Comparison of ENCODE assay signal across 17 mouse cellular contexts in genomic region chr13:28409609-28409902, GRCm38 (mm10).
DNase-seq lines count a peak whose midpoint lies in the region; ATAC-seq and TF ChIP-seq lines count a peak whose summit lies in the region.
"Had no signal": no experiment of that assay in that cellular context is flagged by ENCODE, and none has a peak within 500 bp of the region (broad histone marks: within the 10 kb centered on the region; RNA-seq: fewer than 3 reads in every experiment).

No protein-coding gene starts in this region.

- peak overlapping the region; percentile 80 for H3K27ac ChIP-seq in hindbrain, embryonic 12.5 days
- peak overlapping the region; percentile 75; the same call in 1 of the 2 replicates for H3K27ac ChIP-seq in limb, embryonic 13.5 days
- H3K27ac ChIP-seq in cerebellum, adult 2 months (ENCODE audit: insufficient read depth, low read length) = no peak overlapping the region
- H3K27ac ChIP-seq: intestine, embryonic 15.5 days; liver, embryonic 14.5 days; stomach, embryonic 15.5 days had no signal

- H3K9me3 ChIP-seq in hindbrain, embryonic 12.5 days (replicated peaks) = no peaks in the 10 kb centered on the region
- H3K9me3 ChIP-seq in limb, embryonic 13.5 days = no peaks in the 10 kb centered on the region
- H3K9me3 ChIP-seq: G1E; intestine, embryonic 15.5 days; stomach, embryonic 15.5 days had no signal

- peaks cover 13% of the 10 kb centered on the region for H3K4me1 ChIP-seq in hindbrain, embryonic 12.5 days
- H3K4me1 ChIP-seq in limb, embryonic 13.5 days = peaks cover 15% of the 10 kb centered on the region
- H3K4me1 ChIP-seq in cerebellum, adult 2 months (ENCODE audit: control insufficient read depth, insufficient read depth, low read length) = no peaks in the 10 kb centered on the region
- H3K4me1 ChIP-seq: intestine, embryonic 15.5 days; stomach, embryonic 15.5 days had no signal

- no peak for TF ChIP-seq POLR2A in brain, embryonic 14.5 days (IDR thresholded peaks at IDR 0.05; ENCODE audit: borderline replicate concordance, extremely low read depth, insufficient read depth, insufficient read length, poor library complexity, severe bottlenecking)
- TF ChIP-seq POLR2A in cerebellum, adult 2 months (IDR thresholded peaks at IDR 0.05; ENCODE audit: borderline replicate concordance, insufficient read depth, low read length) = no peak

- H3K36me3 ChIP-seq in hindbrain, embryonic 12.5 days = no peaks in the 10 kb centered on the region
- no peaks in the 10 kb centered on the region for H3K36me3 ChIP-seq in limb, embryonic 13.5 days
- H3K36me3 ChIP-seq: G1E; intestine, embryonic 15.5 days; stomach, embryonic 15.5 days had no signal

- H3K4me3 ChIP-seq in hindbrain, embryonic 12.5 days = no peak overlapping the region
- no peak overlapping the region for H3K4me3 ChIP-seq in limb, embryonic 13.5 days
- no peak overlapping the region for H3K4me3 ChIP-seq in cerebellum, adult 2 months (replicated peaks; ENCODE audit: insufficient read depth, low read depth, low read length)
- H3K4me3 ChIP-seq: intestine, embryonic 15.5 days; stomach, embryonic 15.5 days had no signal

- ATAC-seq in hindbrain, embryonic 12.5 days (ENCODE audit: low FRiP score) = no peak
- ATAC-seq in limb, embryonic 13.5 days (ENCODE audit: low FRiP score, low read depth) = no peak
- no peak for ATAC-seq in granulocyte monocyte progenitor cell, adult 5-6 weeks (replicated peaks; ENCODE audit: poor library complexity, severe bottlenecking)
- ATAC-seq: intestine, embryonic 15.5 days had no signal

- H3K27me3 ChIP-seq in hindbrain, embryonic 12.5 days = no peaks in the 10 kb centered on the region
- no peaks in the 10 kb centered on the region for H3K27me3 ChIP-seq in limb, embryonic 13.5 days
- no peaks in the 10 kb centered on the region for H3K27me3 ChIP-seq in cerebellum, adult 2 months (ENCODE audit: control insufficient read depth, insufficient read depth, low read length)
- H3K27me3 ChIP-seq: intestine, embryonic 15.5 days; stomach, embryonic 15.5 days had no signal

- peak; percentile 13 for DNase-seq in R1 (ENCODE audit: low read depth, low spot score)
- peak; percentile 78 for DNase-seq in brain, embryonic 14.5 days (ENCODE audit: low read depth)
- DNase-seq in frontal cortex, postnatal 10 days (ENCODE audit: low spot score in 2 of 2) = no peak
- no peak for DNase-seq in cerebellum, adult 2 months
- DNase-seq: adrenal gland, adult 8-10 months; cerebellum, adult 9-10 months; gastrocnemius, postnatal 10 days; heart, postnatal 10 days; kidney, postnatal 4 days; lung, postnatal 10 days had no signal

- 25% methylated on average over 1 of the region's 1 CpGs for whole genome bisulfite sequencing in hindbrain, embryonic 12.5 days
- WGBS in limb, embryonic 13.5 days = 29% methylated on average over 1 of the region's 1 CpGs
- 62% methylated on average over 1 of the region's 1 CpGs for WGBS in cerebellum, adult 2 months

- H3K9ac ChIP-seq in hindbrain, embryonic 12.5 days = no peak overlapping the region
- no peak overlapping the region for H3K9ac ChIP-seq in limb, embryonic 13.5 days
- H3K9ac ChIP-seq: intestine, embryonic 15.5 days; liver, embryonic 14.5 days; stomach, embryonic 15.5 days had no signal

- no peak overlapping the region for H3K4me2 ChIP-seq in hindbrain, embryonic 12.5 days (replicated peaks)
- no peak overlapping the region for H3K4me2 ChIP-seq in limb, embryonic 13.5 days (replicated peaks)
- H3K4me2 ChIP-seq: intestine, embryonic 15.5 days; stomach, embryonic 15.5 days had no signal

- TF ChIP-seq CTCF in brain, embryonic 14.5 days (IDR thresholded peaks at IDR 0.05; ENCODE audit: borderline replicate concordance, extremely low read depth, insufficient read depth, insufficient read length) = no peak
- TF ChIP-seq CTCF in cerebellum, adult 2 months (IDR thresholded peaks at IDR 0.05; ENCODE audit: borderline replicate concordance, insufficient read depth, low read depth, low read length) = no peak

Comparison
In these comparisons a context has a peak if more than half of its experiments do, and no peak if none do; other contexts are left out.
1. DNase-seq: peak in R1 (single experiment) and brain, embryonic 14.5 days (single experiment); none in frontal cortex, postnatal 10 days (0 of 2) and cerebellum, adult 2 months (0 of 2).